Mouse (Mus musculus): Measurements from ENCODE around the gene Ppp1r17.

DNA sequence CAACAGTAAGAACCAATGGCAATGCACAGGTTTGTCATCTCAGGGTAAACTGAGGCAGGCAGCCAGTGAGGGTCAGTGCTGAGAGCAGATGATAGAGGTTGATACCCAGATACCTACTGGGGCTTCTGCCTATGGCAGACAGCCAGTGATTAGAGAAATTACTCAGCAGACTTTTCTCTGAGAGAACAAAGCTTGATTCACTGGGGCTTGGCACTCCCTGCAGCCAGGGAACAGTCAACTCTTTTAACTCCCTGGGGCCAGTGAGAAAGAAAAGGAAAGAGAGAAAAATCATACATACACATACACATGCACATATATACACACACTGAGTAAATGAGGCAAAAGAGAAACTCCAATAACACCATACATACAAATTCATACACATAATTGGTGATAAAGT, 46.4 kb downstream of the Ppp1r17 start:
- no peak for TF ChIP-seq CTCF (IDR thresholded peaks at IDR 0.05; ENCODE audit: low read depth)
- TF ChIP-seq EP300 (optimal IDR thresholded peaks at IDR 0.05): no peak
